Mouse (Mus musculus) stomach, postnatal 0 days (tissue): Measurements from ENCODE around the gene H2afv.

ENCODE experiments used
- CTCF ChIP-seq: IDR thresholded peaks from 2 replicates; pipeline ENCODE4 v1.5.1; 2016; ENCODE audit warnings: antibody characterized with exemption, low read depth, mild to moderate bottlenecking, moderate library complexity
- EP300 ChIP-seq: optimal IDR thresholded peaks from 2 replicates; pipeline ENCODE3; 2016; ENCODE audit warnings: antibody characterized with exemption

GRCm38 (mm10) chr11:6393866-6394265 lies 50.4 kb downstream of the H2afv start:
- TF ChIP-seq CTCF (no peak), EP300 (no peak)
